In genomic region chr1:34028722-34029121, GRCm38 (mm10) we compare ENCODE assay signal across 20 mouse cellular contexts.
DNase-seq lines count a peak whose midpoint lies in the region; ATAC-seq and TF ChIP-seq lines count a peak whose summit lies in the region.
"Had no signal": no experiment of that assay in that cellular context is flagged by ENCODE, and none has a peak within 500 bp of the region (broad histone marks: within the 10 kb centered on the region; RNA-seq: fewer than 3 reads in every experiment).

No protein-coding gene starts in this region.

- WGBS in forebrain, embryonic 13.5 days, result 92% methylated on average over 5 of the region's 5 CpGs

- H3K4me3 ChIP-seq in gastrocnemius, adult 2 months, result no peak overlapping the region
- no peak overlapping the region for H3K4me3 ChIP-seq in left cerebral cortex, adult 2 months
- no peak overlapping the region for H3K4me3 ChIP-seq in cortical plate, adult 2 months (ENCODE audit: insufficient read depth, low read length)
- no peak overlapping the region for H3K4me3 ChIP-seq in forebrain, embryonic 13.5 days
- H3K4me3 ChIP-seq: erythroblast, embryonic 14.5 days; forebrain, embryonic 15.5 days; heart, embryonic 15.5 days; hindbrain, embryonic 12.5 days; limb, embryonic 13.5 days had no signal

- ATAC-seq in forebrain, embryonic 13.5 days, result no peak
- ATAC-seq: forebrain, embryonic 15.5 days; intestine, embryonic 16.5 days had no signal

- peaks cover 10% of the 10 kb centered on the region for H3K4me1 ChIP-seq in cortical plate, adult 2 months (ENCODE audit: control insufficient read depth, insufficient read depth, low read length)
- no peaks in the 10 kb centered on the region for H3K4me1 ChIP-seq in forebrain, embryonic 13.5 days

- no peak for TF ChIP-seq CTCF in gastrocnemius, adult 2 months (IDR thresholded peaks at IDR 0.05)
- no peak for TF ChIP-seq CTCF in left cerebral cortex, adult 2 months (IDR thresholded peaks at IDR 0.05)
- TF ChIP-seq CTCF in cortical plate, adult 2 months (IDR thresholded peaks at IDR 0.05; ENCODE audit: extremely low read depth, insufficient read depth, low read length), result no peak

- H3K9me3 ChIP-seq in forebrain, embryonic 13.5 days (replicated peaks), result no peaks in the 10 kb centered on the region
- H3K9me3 ChIP-seq: forebrain, embryonic 15.5 days; heart, embryonic 15.5 days; hindbrain, embryonic 12.5 days; limb, embryonic 13.5 days had no signal

- intact Hi-C loops in gastrocnemius, adult 2 months (cut with DNase I), result no loop called here
- intact Hi-C loops in left cerebral cortex, adult 2 months (cut with DNase I), result no loop called here
- intact Hi-C loops in left cerebral cortex, postnatal 4 days (cut with DNase I), result no loop called here

- DNase-seq in gastrocnemius, adult 2 months, result no peak
- DNase-seq in gastrocnemius, postnatal 10 days, result no peak
- no peak for DNase-seq in left cerebral cortex, adult 2 months (ENCODE audit: extremely low spot score in 1 of 2, low spot score in 2 of 2)
- no peak for DNase-seq in left cerebral cortex, postnatal 4 days
- no peak for DNase-seq in ovary, adult 18-20 months (ENCODE audit: low spot score)
- DNase-seq in urinary bladder, postnatal 10 days (ENCODE audit: low spot score), result no peak
- DNase-seq: cerebellum, adult 11 months; cerebellum, postnatal 14 days; lung, postnatal 10 days; spleen, adult 18-20 months; thymus, postnatal 14 days had no signal

- no peak overlapping the region for H3K9ac ChIP-seq in forebrain, embryonic 13.5 days
- H3K9ac ChIP-seq: forebrain, embryonic 15.5 days; heart, embryonic 15.5 days; hindbrain, embryonic 12.5 days; limb, embryonic 13.5 days had no signal

- peak overlapping the region; percentile 90 for H3K27ac ChIP-seq in gastrocnemius, adult 2 months
- H3K27ac ChIP-seq in left cerebral cortex, adult 2 months, result peak overlapping the region; percentile 24
- H3K27ac ChIP-seq in cortical plate, adult 2 months (ENCODE audit: insufficient read depth, low read length), result peak overlapping the region; percentile 32; the same call in 1 of the 2 replicates
- no peak overlapping the region for H3K27ac ChIP-seq in forebrain, embryonic 13.5 days
- H3K27ac ChIP-seq: forebrain, embryonic 15.5 days; heart, embryonic 15.5 days; hindbrain, embryonic 12.5 days; limb, embryonic 13.5 days; stomach, postnatal 0 days had no signal

- no peak for TF ChIP-seq POLR2A in cortical plate, adult 2 months (IDR thresholded peaks at IDR 0.05; ENCODE audit: extremely low read depth, insufficient read depth, low read length)

- H3K27me3 ChIP-seq in forebrain, embryonic 13.5 days, result no peaks in the 10 kb centered on the region
- H3K27me3 ChIP-seq: forebrain, embryonic 15.5 days; heart, embryonic 15.5 days; hindbrain, embryonic 12.5 days; limb, embryonic 13.5 days had no signal

- H3K4me2 ChIP-seq in forebrain, embryonic 13.5 days, result no peak overlapping the region
- H3K4me2 ChIP-seq: forebrain, embryonic 15.5 days; heart, embryonic 15.5 days; hindbrain, embryonic 12.5 days; limb, embryonic 13.5 days had no signal

- H3K36me3 ChIP-seq in forebrain, embryonic 13.5 days (ENCODE audit: poor library complexity, severe bottlenecking), result no peaks in the 10 kb centered on the region
- H3K36me3 ChIP-seq: forebrain, embryonic 15.5 days; heart, embryonic 15.5 days; hindbrain, embryonic 12.5 days; limb, embryonic 13.5 days had no signal
